Mouse (Mus musculus) lung, adult 2 months (tissue): ENCODE results near the gene Tlr8. TPM values are rescaled to one million over a fixed set of nuclear protein-coding genes. Genes with fewer than 3 reads are reported as not detected.
"Not testable (repeated sequence)": the region's sequence is repeated elsewhere in the genome, so short reads cannot be mapped to it uniquely, and the experiment has no call there.

Source experiments
- DNase-seq: peaks from one replicate; pipeline ENCODE4 v3.0.0; 2022
- H3K4me1 ChIP-seq: fragments of 200-500 bp; 2 replicates; pipeline ENCODE4 v1.6.1; 2011; ENCODE audit warnings: low read length; ENCODE audit not compliant: control insufficient read depth, insufficient read depth
- H3K4me3 ChIP-seq: fragments of 200-500 bp; replicated peaks from 2 replicates; pipeline ENCODE3; 2011; ENCODE audit warnings: low read depth, mild to moderate bottlenecking, control low read depth, low read length; ENCODE audit errors: extremely low read depth
- CTCF ChIP-seq: fragments of 200-500 bp; IDR thresholded peaks from 2 replicates; pipeline ENCODE4 v1.5.1; 2011; ENCODE audit warnings: mild to moderate bottlenecking, low read length, control low read depth; ENCODE audit not compliant: insufficient read depth
- POLR2A ChIP-seq: fragments of 200-500 bp; IDR thresholded peaks from 2 replicates; pipeline ENCODE4 v1.6.1; 2011; ENCODE audit warnings: low read depth, mild to moderate bottlenecking, control low read depth, low read length, borderline replicate concordance; ENCODE audit errors: extremely low read depth
- WGBS: fragments of 180-500 bp; shearing (Covaris S2); methylation state at CpG from one replicate; pipeline ENCODE4 v1.1.7; 2018; 5-methylcytosine and 5-hydroxymethylcytosine counted together
- polyA plus RNA-seq: library from polyadenylated mRNA; depleted of rRNA; stranded (reverse); fragments of >200 nt; gene quantifications from 2 replicates; pipeline ENCODE4 v1.2.3, GENCODE M21; 2012; rRNA removed

The Tlr8 gene
- 1.4 and 2.5 TPM in 2 replicates for polyA plus RNA-seq

GRCm38 (mm10) chrX:167264086-167264485 is at the start of gene Tlr8:
Tlr8 (minus strand) TSS chrX:167264329.
- TF ChIP-seq CTCF (no peak), POLR2A (no peak)
- H3K4me3 ChIP-seq, result no peak within 1 kb of the TSS
- H3K4me1 ChIP-seq, result no peaks in the 10 kb centered on the region
- 52% methylated on average over 4 of the region's 4 CpGs for WGBS
- DNase-seq, result no peak

- DNase-seq, H3K4me3 ChIP-seq, H3K4me1 ChIP-seq: not testable (repeated sequence)
- WGBS, result 83% methylated on average over 1 of the region's 1 CpGs
These were observed 37.9 kb upstream of the Tlr8 start for GRCm38 (mm10) chrX:167302061-167302460.

- peak; percentile 41 for DNase-seq
- Histone ChIP-seq H3K4me3 (no peak overlapping the region), H3K4me1 (no peaks in the 10 kb centered on the region)
- TF ChIP-seq POLR2A (no peak), CTCF (peak; percentile 67)
- 26% methylated on average over 9 of the region's 9 CpGs for WGBS
These were observed 12.8 kb upstream of the Tlr8 start for GRCm38 (mm10) chrX:167276953-167277352.

GRCm38 (mm10) chrX:167276551-167276950 is 12.4 kb upstream of the Tlr8 start:
- DNase-seq, result peak; percentile 4
- Histone ChIP-seq H3K4me1 (no peaks in the 10 kb centered on the region), H3K4me3 (no peak overlapping the region)
- TF ChIP-seq POLR2A (no peak), CTCF (no peak)
- 60% methylated on average over 10 of the region's 10 CpGs for WGBS

GRCm38 (mm10) chrX:167263530-167263929 is 599 bp downstream of the Tlr8 start:
- no peak for DNase-seq
- TF ChIP-seq POLR2A (no peak), CTCF (no peak)
- 67% methylated on average over 4 of the region's 4 CpGs for WGBS
- Histone ChIP-seq H3K4me3 (no peak overlapping the region), H3K4me1 (no peaks in the 10 kb centered on the region)

GRCm38 (mm10) chrX:167241736-167242135 is 22.4 kb downstream of the Tlr8 start:
- DNase-seq, result no peak
- no peaks in the 10 kb centered on the region for H3K4me1 ChIP-seq
- TF ChIP-seq CTCF (no peak), POLR2A (no peak)
- 97% methylated on average over 3 of the region's 3 CpGs for WGBS
- no peak overlapping the region for H3K4me3 ChIP-seq

- no peaks in the 10 kb centered on the region for H3K4me1 ChIP-seq
- TF ChIP-seq POLR2A (no peak), CTCF (no peak)
- 61% methylated on average over 9 of the region's 9 CpGs for WGBS
- DNase-seq, result no peak
- no peak overlapping the region for H3K4me3 ChIP-seq
These were observed 24.7 kb downstream of the Tlr8 start for GRCm38 (mm10) chrX:167239293-167239921.

- Histone ChIP-seq H3K4me1 (peaks cover 3% of the 10 kb centered on the region; the same call in 1 of the 2 replicates), H3K4me3 (no peak overlapping the region)
- no peak for TF ChIP-seq POLR2A
- TF ChIP-seq CTCF, result peak; percentile 81
- DNase-seq, result peak; percentile 72
- WGBS, result 38% methylated on average over 9 of the region's 9 CpGs
These were observed 30.9 kb downstream of the Tlr8 start for GRCm38 (mm10) chrX:167233104-167233687.

- Histone ChIP-seq H3K4me3 (no peak overlapping the region), H3K4me1 (peaks cover 3% of the 10 kb centered on the region; the same call in 1 of the 2 replicates)
- WGBS, result 51% methylated on average over 8 of the region's 8 CpGs
- TF ChIP-seq CTCF (no peak), POLR2A (no peak)
- DNase-seq, result peak; percentile 20
These were observed 33.0 kb downstream of the Tlr8 start for GRCm38 (mm10) chrX:167231150-167231549.

GRCm38 (mm10) chrX:167229819-167230218 is 34.3 kb downstream of the Tlr8 start:
- peaks cover 3% of the 10 kb centered on the region; the same call in 1 of the 2 replicates for H3K4me1 ChIP-seq
- WGBS, result 47% methylated on average over 1 of the region's 1 CpGs
- no peak for DNase-seq
- TF ChIP-seq CTCF, result no peak
- no peak for TF ChIP-seq POLR2A
- no peak overlapping the region for H3K4me3 ChIP-seq
